Mouse (Mus musculus): ENCODE measurements at regions not wholly inside any gene's neighbourhood (a gene's known extent, or its start where the extent isn't known, plus 50 kb on each side); places are given as distances from the start of the nearest gene placed in this dataset.

DNA sequence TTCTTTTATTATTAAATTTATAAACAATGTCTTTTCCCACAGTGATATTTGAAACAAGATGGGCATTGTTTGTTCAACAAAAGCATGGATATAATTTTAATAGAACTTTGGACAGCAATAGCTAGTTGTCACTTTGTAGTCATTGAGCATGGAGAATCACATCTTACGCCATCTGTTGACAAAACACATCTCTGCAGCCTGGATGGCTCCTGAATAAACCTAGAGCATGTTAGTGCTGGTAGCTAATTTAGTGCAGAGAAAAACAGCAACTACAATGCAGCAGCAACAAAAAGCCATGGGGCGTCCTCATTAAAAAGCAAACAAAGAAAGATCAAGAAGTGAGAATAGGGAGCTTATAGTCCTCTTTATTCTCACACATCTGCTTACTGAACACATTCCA, 900.9 kb upstream of the Cdh7 start:
- DNase-seq (ENCODE audit: low read depth, low spot score), result no peak

DNA sequence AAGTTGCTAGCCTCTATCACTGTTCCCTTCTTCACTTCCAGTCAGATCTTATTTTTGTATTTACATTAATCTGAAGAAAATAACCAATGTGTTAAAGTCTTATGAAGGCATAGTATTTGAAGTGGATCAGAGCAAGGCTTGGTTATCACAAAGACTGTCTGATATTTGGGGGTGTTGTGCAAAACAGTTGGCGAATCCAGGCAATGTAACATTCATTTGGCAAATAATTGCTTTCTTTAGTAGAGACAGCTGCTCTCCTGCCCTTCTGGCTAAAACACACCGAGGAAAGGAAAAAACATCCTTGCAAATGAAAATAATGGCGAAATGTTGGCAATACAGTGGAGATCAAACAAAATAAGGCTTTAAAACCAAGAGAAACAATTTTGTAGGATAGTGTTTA, 896.1 kb upstream of the Cdh7 start:
- peak; percentile 2 for DNase-seq (ENCODE audit: low read depth, low spot score)

DNA sequence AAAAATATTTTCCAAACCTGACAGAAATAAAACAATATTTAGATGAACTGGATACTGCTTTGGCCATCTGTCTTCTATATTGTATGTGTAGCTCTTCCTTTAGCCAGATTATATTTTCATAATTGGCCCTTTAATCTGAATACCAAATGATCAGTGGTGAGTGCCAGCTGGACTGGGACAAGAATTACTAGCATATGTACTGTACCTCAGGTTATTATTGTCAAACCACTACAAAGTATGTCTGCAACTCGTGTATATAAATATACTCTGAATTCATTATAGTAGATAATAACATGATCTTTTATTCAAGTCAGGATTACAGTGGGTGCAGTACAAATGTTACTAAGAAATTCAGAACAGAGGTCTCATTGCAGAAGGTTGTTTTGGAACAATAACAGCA, 877.2 kb upstream of the Cdh7 start:
- no peak for DNase-seq (ENCODE audit: low read depth, low spot score)

All from telencephalon, adult 2 months (tissue).